In the genomic region with DNA sequence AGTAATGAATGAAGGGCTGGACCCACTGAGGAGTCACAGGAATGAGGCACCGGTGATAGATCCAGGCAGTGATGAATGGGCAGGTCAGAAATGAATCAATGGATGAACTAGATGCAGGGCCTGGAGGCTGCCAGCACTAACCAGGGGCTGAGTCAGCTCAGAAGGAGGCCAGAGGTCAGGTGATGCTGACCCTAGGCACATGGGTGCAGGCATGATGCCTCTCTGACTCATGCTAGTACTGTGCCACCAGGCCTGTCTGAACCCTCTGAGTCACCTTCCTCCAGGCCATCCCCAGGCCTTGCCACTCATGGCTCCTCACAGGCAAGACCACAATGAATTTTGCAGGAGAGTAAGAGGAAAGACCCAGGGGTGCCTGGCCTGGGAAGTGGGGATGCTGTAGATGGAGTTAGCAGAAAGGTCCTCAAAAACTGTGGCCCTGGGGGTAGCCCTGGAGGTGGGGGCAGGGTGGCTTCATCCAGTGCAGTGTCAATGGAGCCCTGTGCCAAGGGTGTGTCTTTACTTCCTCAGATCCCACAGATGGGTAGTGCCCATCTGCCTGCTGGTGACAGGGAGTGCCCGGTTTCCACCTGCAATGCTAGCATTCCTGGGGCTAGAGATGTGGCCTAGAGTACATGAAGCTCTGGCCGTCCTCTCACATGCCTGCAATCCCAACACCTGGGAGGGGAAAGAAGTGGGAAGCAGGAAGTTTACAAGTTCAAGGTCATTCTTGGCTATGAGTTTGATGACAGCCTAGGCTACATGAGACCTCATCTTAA, we compare ENCODE assay signal across 19 mouse cellular contexts. TPM values are rescaled to one million over a fixed set of nuclear protein-coding genes. Genes with fewer than 3 reads are reported as not detected.
A peak's percentile ranks its signal among the peaks of the same experiment; 100 is the strongest.
DNase-seq lines count a peak whose midpoint lies in the region; ATAC-seq lines count a peak whose summit lies in the region.
"Had no signal": no experiment of that assay in that cellular context is flagged by ENCODE, and none has a peak within 500 bp of the region (broad histone marks: within the 10 kb centered on the region; RNA-seq: fewer than 3 reads in every experiment).

No protein-coding gene starts in this region.

- DNase-seq in embryonic facial prominence, embryonic 10.5 days (ENCODE audit: low spot score), result no peak
- peak; percentile 34 to 62 for DNase-seq in urinary bladder, adult 18-20 months (ENCODE audit: low spot score in 2 of 2)
- no peak for DNase-seq in urinary bladder, postnatal 4 days (ENCODE audit: low spot score in 2 of 2)
- peak; percentile 85 for DNase-seq in adrenal gland, postnatal 14 days
- no peak for DNase-seq in thymus, postnatal 4 days
- no peak for DNase-seq in right cerebral cortex, adult 2 months (ENCODE audit: low spot score in 2 of 2)
- DNase-seq in testis, postnatal 10 days (ENCODE audit: low spot score), result no peak
- DNase-seq: cerebellum, adult 11-12 months; heart, adult 18-20 months; kidney, postnatal 14 days; lung, adult 2 months had no signal

- 76% methylated on average over 3 of the region's 3 CpGs for WGBS in embryonic facial prominence, embryonic 15.5 days
- 81% methylated on average over 3 of the region's 3 CpGs for WGBS in embryonic facial prominence, embryonic 10.5 days

- ATAC-seq in embryonic facial prominence, embryonic 15.5 days (ENCODE audit: insufficient number of reproducible peaks, low FRiP score, low TSS enrichment, low read depth), result 0 out of 2 replicates have a peak, but pooled peaks have one; percentile 31

- no peaks in the 10 kb centered on the region for H3K36me3 ChIP-seq in embryonic facial prominence, embryonic 15.5 days
- no peaks in the 10 kb centered on the region for H3K36me3 ChIP-seq in embryonic facial prominence, embryonic 10.5 days (replicated peaks)

- H3K27me3 ChIP-seq in embryonic facial prominence, embryonic 15.5 days, result no peaks in the 10 kb centered on the region
- no peaks in the 10 kb centered on the region; the same call in 1 of the 2 replicates for H3K27me3 ChIP-seq in embryonic facial prominence, embryonic 10.5 days (replicated peaks; ENCODE audit: low read depth, poor library complexity, severe bottlenecking)

- H3K9me3 ChIP-seq in embryonic facial prominence, embryonic 15.5 days (replicated peaks), result no peaks in the 10 kb centered on the region
- H3K9me3 ChIP-seq in embryonic facial prominence, embryonic 10.5 days, result no peaks in the 10 kb centered on the region

- H3K4me2 ChIP-seq in embryonic facial prominence, embryonic 15.5 days (replicated peaks), result no peak overlapping the region

- H3K9ac ChIP-seq in embryonic facial prominence, embryonic 15.5 days, result no peak overlapping the region

- no peaks in the 10 kb centered on the region for H3K4me1 ChIP-seq in embryonic facial prominence, embryonic 15.5 days
- H3K4me1 ChIP-seq in embryonic facial prominence, embryonic 10.5 days, result peaks cover 5% of the 10 kb centered on the region; the same call in 1 of the 2 replicates

- no peak overlapping the region for H3K4me3 ChIP-seq in embryonic facial prominence, embryonic 15.5 days (replicated peaks)
- no peak overlapping the region for H3K4me3 ChIP-seq in embryonic facial prominence, embryonic 10.5 days

- H3K27ac ChIP-seq in embryonic facial prominence, embryonic 15.5 days (replicated peaks), result no peak overlapping the region
- no peak overlapping the region for H3K27ac ChIP-seq in embryonic facial prominence, embryonic 10.5 days (replicated peaks)

RNA-seq across cellular contexts. Expression of gene Socs1, which starts 30.6 kb away (rescaled TPM):
- 15.3 and 15.4 TPM in 2 replicates for polyA plus RNA-seq in embryonic facial prominence, embryonic 15.5 days (2015; fragmentation: Nextera tagmentation; extraction: Ambion mirVana)
- polyA plus RNA-seq in embryonic facial prominence, embryonic 10.5 days (2016; fragmentation: Nextera tagmentation; extraction: Ambion mirVana), result 3.7 and 4.2 TPM in 2 replicates
- total RNA-seq in adrenal gland, postnatal 14 days (2021), result 2.4 and 3.7 TPM in 2 replicates

RNA-seq across cellular contexts. Expression of gene Tnp2, which starts 33.8 kb away (rescaled TPM):
- polyA plus RNA-seq in embryonic facial prominence, embryonic 15.5 days (2015; fragmentation: Nextera tagmentation; extraction: Ambion mirVana), result not detected in 2 replicates
- polyA plus RNA-seq in embryonic facial prominence, embryonic 10.5 days (2016; fragmentation: Nextera tagmentation; extraction: Ambion mirVana), result not detected in 2 replicates
- not detected in 2 replicates for total RNA-seq in adrenal gland, postnatal 14 days (2021)
- total RNA-seq: adrenal gland, postnatal 4 days; heart, adult 18-20 months; heart, postnatal 25 days; layer of hippocampus, postnatal 10 days; left cerebral cortex, postnatal 36 days; MEL had no signal
- polyA plus RNA-seq: cortical plate, adult 2 months had no signal

RNA-seq across cellular contexts. Expression of gene Prm3, which starts 36.0 kb away (rescaled TPM):
- not detected in 2 replicates for polyA plus RNA-seq in embryonic facial prominence, embryonic 15.5 days (2015; fragmentation: Nextera tagmentation; extraction: Ambion mirVana)
- polyA plus RNA-seq in embryonic facial prominence, embryonic 10.5 days (2016; fragmentation: Nextera tagmentation; extraction: Ambion mirVana), result not detected in 2 replicates
- not detected in 2 replicates for total RNA-seq in adrenal gland, postnatal 14 days (2021)
- total RNA-seq: adrenal gland, postnatal 4 days; heart, adult 18-20 months; heart, postnatal 25 days; layer of hippocampus, postnatal 10 days; left cerebral cortex, postnatal 36 days; MEL had no signal
- polyA plus RNA-seq: cortical plate, adult 2 months; lung, adult 2 months; thymus, postnatal 0 days had no signal

RNA-seq across cellular contexts. Expression of gene Prm2, which starts 41.2 kb away (rescaled TPM):
- not detected in 2 replicates for polyA plus RNA-seq in embryonic facial prominence, embryonic 15.5 days (2015; fragmentation: Nextera tagmentation; extraction: Ambion mirVana)
- polyA plus RNA-seq in embryonic facial prominence, embryonic 10.5 days (2016; fragmentation: Nextera tagmentation; extraction: Ambion mirVana), result not detected in 2 replicates
- total RNA-seq in adrenal gland, postnatal 14 days (2021), result not detected in 2 replicates
- total RNA-seq: adrenal gland, postnatal 4 days; heart, adult 18-20 months; heart, postnatal 25 days; layer of hippocampus, postnatal 10 days; left cerebral cortex, postnatal 36 days; MEL had no signal
- polyA plus RNA-seq: cortical plate, adult 2 months; thymus, postnatal 0 days had no signal

RNA-seq across cellular contexts. Expression of gene Prm1, which starts 50.9 kb away (rescaled TPM):
- not detected in 2 replicates for polyA plus RNA-seq in embryonic facial prominence, embryonic 15.5 days (2015; fragmentation: Nextera tagmentation; extraction: Ambion mirVana)
- 0.36 TPM in 1 of 2 replicates, not detected in the other for polyA plus RNA-seq in embryonic facial prominence, embryonic 10.5 days (2016; fragmentation: Nextera tagmentation; extraction: Ambion mirVana)
- total RNA-seq in adrenal gland, postnatal 14 days (2021), result not detected in 2 replicates
- total RNA-seq: adrenal gland, postnatal 4 days; heart, adult 18-20 months; heart, postnatal 25 days; layer of hippocampus, postnatal 10 days; left cerebral cortex, postnatal 36 days; MEL had no signal
- polyA plus RNA-seq: cortical plate, adult 2 months had no signal

Comparison
In these comparisons a context has a peak if more than half of its experiments do, and no peak if none do; other contexts are left out.
1. DNase-seq: peak in urinary bladder, adult 18-20 months (2 of 2) and adrenal gland, postnatal 14 days (single experiment); none in embryonic facial prominence, embryonic 10.5 days (single experiment), urinary bladder, postnatal 4 days (0 of 2), thymus, postnatal 4 days (single experiment), right cerebral cortex, adult 2 months (0 of 2) and testis, postnatal 10 days (single experiment).